Mouse (Mus musculus) cortical plate, adult 2 months (tissue): ENCODE results near the gene Ppp2r5a. TPM values are rescaled to one million over a fixed set of nuclear protein-coding genes. Genes with fewer than 3 reads are reported as not detected.

ENCODE experiments used
- H3K27ac ChIP-seq: fragments of 200-500 bp; 2 replicates; pipeline ENCODE4 v1.5.1; 2012; ENCODE audit warnings: low read length, control low read depth, inconsistent platforms; ENCODE audit not compliant: insufficient read depth
- H3K4me1 ChIP-seq: fragments of 200-500 bp; 2 replicates; pipeline ENCODE4 v1.6.1; 2011; ENCODE audit warnings: low read length; ENCODE audit not compliant: control insufficient read depth, insufficient read depth
- H3K4me3 ChIP-seq: fragments of 200-500 bp; 2 replicates; pipeline ENCODE4 v1.5.1; 2011; ENCODE audit warnings: mild to moderate bottlenecking, low read length, control low read depth; ENCODE audit not compliant: insufficient read depth
- CTCF ChIP-seq: fragments of 200-500 bp; IDR thresholded peaks from 2 replicates; pipeline ENCODE4 v1.5.1; 2011; ENCODE audit warnings: mild to moderate bottlenecking, control low read depth, low read length; ENCODE audit not compliant: insufficient read depth; ENCODE audit errors: extremely low read depth
- POLR2A ChIP-seq: fragments of 200-500 bp; IDR thresholded peaks from 2 replicates; pipeline ENCODE4 v1.6.1; 2011; ENCODE audit warnings: mild to moderate bottlenecking, low read length, control low read depth; ENCODE audit not compliant: insufficient read depth; ENCODE audit errors: extremely low read depth
- polyA plus RNA-seq: library from polyadenylated mRNA; depleted of rRNA; stranded (reverse); fragments of >200 nt; gene quantifications from 2 replicates; pipeline ENCODE4 v1.2.3, GENCODE M21; 2012

Gene Ppp2r5a
- polyA plus RNA-seq, 1 experiment = 79.8 TPM

- Histone ChIP-seq H3K4me3 (no peak overlapping the region), H3K27ac (no peak overlapping the region), H3K4me1 (no peaks in the 10 kb centered on the region)
- TF ChIP-seq CTCF = no peak
- TF ChIP-seq POLR2A = no peak
Observed at GRCm38 (mm10) chr1:191420930-191421404, 17.9 kb upstream of the Ppp2r5a start.

GRCm38 (mm10) chr1:191419991-191420751 is 17.1 kb upstream of the Ppp2r5a start:
- H3K27ac ChIP-seq = no peak overlapping the region
- H3K4me3 ChIP-seq = no peak overlapping the region
- TF ChIP-seq CTCF = no peak
- TF ChIP-seq POLR2A = no peak
- H3K4me1 ChIP-seq = no peaks in the 10 kb centered on the region

- Histone ChIP-seq H3K4me3 (no peak overlapping the region), H3K27ac (no peak overlapping the region), H3K4me1 (no peaks in the 10 kb centered on the region)
- no peak for TF ChIP-seq CTCF
- no peak for TF ChIP-seq POLR2A
Observed at GRCm38 (mm10) chr1:191419421-191419820, 16.3 kb upstream of the Ppp2r5a start.

GRCm38 (mm10) chr1:191418936-191419335 is 15.9 kb upstream of the Ppp2r5a start:
- Histone ChIP-seq H3K4me3 (no peak overlapping the region), H3K4me1 (no peaks in the 10 kb centered on the region; the same call in 1 of the 2 replicates), H3K27ac (no peak overlapping the region)
- TF ChIP-seq CTCF = no peak

- Histone ChIP-seq H3K4me3 (no peak overlapping the region), H3K27ac (no peak overlapping the region; the same call in 1 of the 2 replicates), H3K4me1 (no peaks in the 10 kb centered on the region; the same call in 1 of the 2 replicates)
- TF ChIP-seq POLR2A = no peak
- no peak for TF ChIP-seq CTCF
Observed at GRCm38 (mm10) chr1:191417111-191417510, 14.0 kb upstream of the Ppp2r5a start.

GRCm38 (mm10) chr1:191416611-191417010 is 13.5 kb upstream of the Ppp2r5a start:
- Histone ChIP-seq H3K27ac (no peak overlapping the region; the same call in 1 of the 2 replicates), H3K4me3 (no peak overlapping the region), H3K4me1 (no peaks in the 10 kb centered on the region; the same call in 1 of the 2 replicates)
- TF ChIP-seq CTCF (no peak), POLR2A (no peak)

GRCm38 (mm10) chr1:191414432-191414831 is 11.4 kb upstream of the Ppp2r5a start:
- TF ChIP-seq CTCF = no peak
- TF ChIP-seq POLR2A = peak; percentile 53; the same call in 1 of the 2 replicates
- Histone ChIP-seq H3K27ac (no peak overlapping the region), H3K4me1 (no peaks in the 10 kb centered on the region; the same call in 1 of the 2 replicates), H3K4me3 (no peak overlapping the region)

GRCm38 (mm10) chr1:191413691-191414415 is 10.8 kb upstream of the Ppp2r5a start:
- H3K4me3 ChIP-seq = no peak overlapping the region
- no peak for TF ChIP-seq POLR2A
- TF ChIP-seq CTCF = no peak
- H3K4me1 ChIP-seq = no peaks in the 10 kb centered on the region; the same call in 1 of the 2 replicates
- H3K27ac ChIP-seq = no peak overlapping the region

- no peaks in the 10 kb centered on the region; the same call in 1 of the 2 replicates for H3K4me1 ChIP-seq
- H3K4me3 ChIP-seq = no peak overlapping the region
- no peak for TF ChIP-seq CTCF
- TF ChIP-seq POLR2A = no peak
- no peak overlapping the region for H3K27ac ChIP-seq
Observed at GRCm38 (mm10) chr1:191410294-191411036, 7.4 kb upstream of the Ppp2r5a start.

- TF ChIP-seq CTCF (no peak), POLR2A (no peak)
- Histone ChIP-seq H3K4me1 (peaks cover 4% of the 10 kb centered on the region; the same call in 1 of the 2 replicates), H3K27ac (no peak overlapping the region), H3K4me3 (no peak overlapping the region)
Observed at GRCm38 (mm10) chr1:191407246-191407645, 4.2 kb upstream of the Ppp2r5a start.
